Mouse (Mus musculus): Measurements from ENCODE around the gene Fcho2. TPM values are rescaled to one million over a fixed set of nuclear protein-coding genes. Genes with fewer than 3 reads are reported as not detected.
"Not testable (repeated sequence)": the region's sequence is repeated elsewhere in the genome, so short reads cannot be mapped to it uniquely, and the experiment has no call there.

Gene Fcho2
- polyA plus RNA-seq, 1 experiment from 2014 or later: 41.6 TPM

DNA sequence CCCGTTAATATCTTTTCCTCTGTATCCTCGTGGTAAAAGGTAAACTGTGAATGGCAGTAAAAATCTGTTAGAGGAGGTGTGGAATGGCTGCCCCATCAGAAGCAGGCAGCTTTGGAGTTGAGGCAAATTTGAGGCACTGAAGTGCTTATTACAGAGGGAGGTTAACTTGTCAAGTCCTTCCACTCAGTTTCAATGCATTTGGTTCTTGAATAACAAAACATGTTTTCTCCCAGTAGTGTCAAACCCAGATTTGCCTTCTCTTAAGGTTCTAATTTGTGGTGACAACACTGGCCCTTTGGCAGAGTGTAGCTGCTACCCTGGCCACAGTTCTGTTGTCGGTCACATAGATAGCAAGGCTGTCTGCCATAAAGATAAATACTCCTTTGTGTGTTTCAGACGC, 2.5 kb upstream of the Fcho2 start:
- WGBS: 47% methylated on average over 4 of the region's 4 CpGs
- Histone ChIP-seq H3K36me3 (no peaks in the 10 kb centered on the region), H3K9me3 (replicated peaks) (no peaks in the 10 kb centered on the region), H3K4me3 (replicated peaks) (no peak overlapping the region), H3K27ac (0 out of 2 replicates have a peak overlapping the region, but pooled peaks have one; percentile 16), H3K9ac (no peak overlapping the region), H3K27me3 (no peaks in the 10 kb centered on the region), H3K4me1 (peaks cover 40% of the 10 kb centered on the region), H3K4me2 (no peak overlapping the region)
- no peak for ATAC-seq (replicated peaks; ENCODE audit: low FRiP score)

DNA sequence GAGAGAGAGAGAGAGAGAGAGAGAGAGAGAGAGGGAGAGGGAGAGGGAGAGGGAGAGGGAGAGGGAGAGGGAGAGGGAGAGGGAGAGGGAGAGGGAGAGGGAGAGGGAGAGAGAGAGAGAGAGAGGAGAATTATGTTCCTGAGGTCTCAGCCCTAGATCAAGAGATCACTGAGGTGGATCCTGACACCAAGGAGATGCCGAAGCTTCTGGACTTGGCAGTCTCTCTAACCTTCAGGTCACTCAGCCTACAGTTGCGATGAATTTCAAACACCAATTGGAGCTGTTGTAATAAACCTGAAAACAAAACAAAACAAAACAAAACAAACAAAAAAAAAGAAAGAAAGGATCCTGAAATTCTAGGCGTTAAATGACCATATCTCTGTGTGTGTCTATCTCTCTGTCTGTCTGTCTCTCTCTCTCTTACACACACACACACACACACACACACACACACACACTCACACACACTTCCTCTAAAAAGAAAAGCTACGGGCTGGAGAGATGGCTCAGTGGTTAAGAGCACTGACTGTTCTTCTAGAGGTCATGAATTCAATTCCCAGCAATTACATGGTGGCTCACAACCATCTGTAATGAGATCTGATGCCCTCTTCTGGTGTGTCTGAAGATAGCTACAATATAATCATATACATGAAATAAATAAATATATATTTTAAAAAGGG, 1.9 kb upstream of the Fcho2 start:
- not testable (repeated sequence) for H3K4me3 ChIP-seq (replicated peaks); H3K27me3 ChIP-seq; H3K9ac ChIP-seq; H3K4me2 ChIP-seq; H3K36me3 ChIP-seq; H3K9me3 ChIP-seq (replicated peaks); ATAC-seq (replicated peaks; ENCODE audit: low FRiP score); H3K27ac ChIP-seq
- 49% methylated on average over 4 of the region's 4 CpGs for WGBS
- peaks cover 46% of the 10 kb centered on the region for H3K4me1 ChIP-seq

DNA sequence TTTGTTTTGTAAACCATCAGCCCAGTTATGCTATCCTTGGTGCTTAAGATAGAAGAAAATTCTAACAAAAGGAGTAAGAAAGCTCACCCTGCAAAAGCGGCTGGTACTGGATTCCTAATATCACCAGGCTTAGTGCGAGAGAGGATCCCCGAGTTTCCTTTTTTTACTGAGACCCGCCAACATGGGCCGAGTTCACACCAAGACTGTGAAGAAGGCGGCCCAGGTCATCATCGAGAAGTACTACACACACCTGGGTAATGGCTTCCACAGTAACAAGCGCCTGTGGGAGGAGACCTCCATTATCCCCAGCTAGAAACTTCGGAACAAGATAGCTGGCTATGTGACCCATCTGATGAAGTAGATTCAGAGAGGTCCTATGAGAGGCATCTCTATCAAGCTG, 1.3 kb upstream of the Fcho2 start:
- H3K36me3 ChIP-seq: no peaks in the 10 kb centered on the region
- ATAC-seq (replicated peaks; ENCODE audit: low FRiP score): no peak
- no peaks in the 10 kb centered on the region for H3K9me3 ChIP-seq (replicated peaks)
- no peaks in the 10 kb centered on the region for H3K27me3 ChIP-seq
- WGBS: 77% methylated on average over 9 of the region's 9 CpGs
- no peak overlapping the region for H3K4me2 ChIP-seq
- no peak overlapping the region for H3K4me3 ChIP-seq (replicated peaks)
- H3K27ac ChIP-seq: no peak overlapping the region
- no peak overlapping the region for H3K9ac ChIP-seq
- peaks cover 46% of the 10 kb centered on the region for H3K4me1 ChIP-seq

DNA sequence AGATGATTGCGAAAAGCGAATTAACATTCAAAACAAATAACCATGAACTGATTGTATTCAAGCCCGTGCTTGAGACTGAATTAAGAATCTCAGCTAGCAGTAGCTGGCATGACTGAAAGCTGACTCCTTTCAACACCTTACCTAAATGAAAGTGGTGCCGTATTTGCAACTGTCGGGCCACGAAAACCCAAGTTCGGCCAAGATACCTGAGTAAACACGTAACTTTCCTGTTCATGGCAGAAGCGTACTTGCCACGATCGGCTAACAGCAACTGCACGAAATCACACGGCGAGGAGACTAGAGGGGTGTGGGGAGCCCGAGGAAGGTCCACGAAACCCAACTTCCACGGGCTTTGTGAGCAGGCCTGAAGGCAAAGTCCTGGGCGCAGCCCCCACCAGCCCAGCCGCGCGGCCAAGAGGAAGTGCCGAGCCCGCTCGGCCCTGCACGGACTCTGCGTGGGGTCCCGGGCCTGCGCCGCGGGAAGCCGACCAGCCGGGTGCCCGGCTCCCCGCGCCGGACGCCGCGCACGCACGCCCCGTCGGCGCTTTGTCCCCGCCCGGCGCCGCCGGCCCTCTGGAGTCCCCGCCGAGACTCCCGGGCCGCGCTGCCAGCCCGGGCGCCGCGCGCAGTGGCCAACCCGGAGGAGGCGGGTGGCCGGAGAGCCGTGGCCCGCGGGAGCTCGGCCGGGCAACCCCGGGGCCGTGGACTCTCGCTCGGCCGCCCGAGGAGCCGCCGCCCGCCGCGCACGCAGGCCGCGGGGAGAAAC, 791 bp downstream of the Fcho2 start:
- Histone ChIP-seq H3K4me1 (peaks cover 43% of the 10 kb centered on the region), H3K9me3 (replicated peaks) (no peaks in the 10 kb centered on the region), H3K4me3 (replicated peaks) (peak overlapping the region; percentile 97), H3K4me2 (peak overlapping the region; percentile 61), H3K27ac (peak overlapping the region; percentile 99), H3K9ac (peak overlapping the region; percentile 99), H3K27me3 (no peaks in the 10 kb centered on the region), H3K36me3 (no peaks in the 10 kb centered on the region)
- under 1% methylated on average over 77 of the region's 81 CpGs for WGBS
- ATAC-seq (replicated peaks; ENCODE audit: low FRiP score): peak; percentile 44

GRCm38 (mm10) chr13:98813596-98814274, 1.5 kb downstream of the Fcho2 start:
- Histone ChIP-seq H3K4me2 (peak overlapping the region; percentile 61), H3K9ac (peak overlapping the region; percentile 99), H3K4me1 (peaks cover 35% of the 10 kb centered on the region), H3K36me3 (no peaks in the 10 kb centered on the region), H3K27ac (peak overlapping the region; percentile 99), H3K9me3 (replicated peaks) (no peaks in the 10 kb centered on the region), H3K27me3 (no peaks in the 10 kb centered on the region), H3K4me3 (replicated peaks) (peak overlapping the region; percentile 97)
- WGBS: 20% methylated on average over 12 of the region's 12 CpGs
- no peak for ATAC-seq (replicated peaks; ENCODE audit: low FRiP score)

GRCm38 (mm10) chr13:98813167-98813566, 2.1 kb downstream of the Fcho2 start:
- peaks cover 31% of the 10 kb centered on the region for H3K4me1 ChIP-seq
- no peak overlapping the region for H3K27ac ChIP-seq
- WGBS: 51% methylated on average over 2 of the region's 2 CpGs
- H3K9me3 ChIP-seq (replicated peaks): no peaks in the 10 kb centered on the region
- no peaks in the 10 kb centered on the region for H3K27me3 ChIP-seq
- no peak for ATAC-seq (replicated peaks; ENCODE audit: low FRiP score)
- H3K36me3 ChIP-seq: no peaks in the 10 kb centered on the region
- H3K4me3 ChIP-seq (replicated peaks): peak overlapping the region; percentile 97
- peak overlapping the region; percentile 61 for H3K4me2 ChIP-seq
- no peak overlapping the region for H3K9ac ChIP-seq

DNA sequence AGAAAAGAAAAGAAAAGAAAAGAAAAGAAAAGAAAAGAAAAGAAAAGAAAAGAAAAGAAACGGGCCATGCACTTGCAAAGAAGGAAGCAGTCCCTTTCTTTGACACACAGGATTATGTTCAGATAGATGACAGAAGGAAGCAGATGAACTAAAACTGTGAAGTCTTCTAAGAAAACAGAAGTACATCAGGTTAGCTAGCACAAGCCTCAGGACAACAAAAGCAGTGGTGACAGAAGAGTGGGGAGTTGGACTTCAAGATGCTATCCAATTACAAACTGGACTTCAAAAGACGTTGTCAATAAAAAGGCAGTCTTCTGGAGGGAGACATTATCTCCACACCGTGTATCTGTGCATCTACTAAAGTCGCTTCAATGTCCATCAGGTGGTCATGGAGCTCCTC, 3.0 kb downstream of the Fcho2 start:
- Histone ChIP-seq H3K36me3 (no peaks in the 10 kb centered on the region), H3K4me1 (peaks cover 25% of the 10 kb centered on the region), H3K9ac (no peak overlapping the region), H3K9me3 (replicated peaks) (no peaks in the 10 kb centered on the region), H3K4me3 (replicated peaks) (no peak overlapping the region), H3K27ac (no peak overlapping the region), H3K27me3 (no peaks in the 10 kb centered on the region), H3K4me2 (peak overlapping the region; percentile 33)
- WGBS: 49% methylated on average over 4 of the region's 4 CpGs
- ATAC-seq (replicated peaks; ENCODE audit: low FRiP score): no peak

DNA sequence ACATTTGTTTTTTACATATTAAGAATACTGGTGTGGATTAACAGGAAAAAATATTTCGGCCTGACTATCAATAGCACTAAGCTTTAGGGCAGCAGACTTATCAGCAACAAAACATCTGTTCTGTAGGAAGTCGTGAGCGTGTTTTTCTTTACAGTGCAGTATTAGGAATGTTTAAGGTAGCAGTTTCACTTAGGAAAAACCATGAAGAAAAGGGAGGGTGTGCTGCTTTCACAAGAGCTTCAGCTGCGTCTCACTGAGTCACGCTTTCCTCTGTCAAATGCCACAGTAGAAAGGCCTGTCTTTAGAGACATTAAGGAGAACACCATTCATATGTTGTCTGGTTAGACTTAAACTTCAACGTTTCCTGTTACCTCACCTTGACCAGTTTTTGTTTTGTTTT, 5.1 kb downstream of the Fcho2 start:
- H3K4me3 ChIP-seq (replicated peaks): no peak overlapping the region
- H3K9ac ChIP-seq: no peak overlapping the region
- no peaks in the 10 kb centered on the region for H3K27me3 ChIP-seq
- no peaks in the 10 kb centered on the region for H3K9me3 ChIP-seq (replicated peaks)
- ATAC-seq (replicated peaks; ENCODE audit: low FRiP score): no peak
- peak overlapping the region; percentile 54; the same call in 1 of the 2 replicates for H3K27ac ChIP-seq
- H3K4me1 ChIP-seq: peaks cover 16% of the 10 kb centered on the region
- peaks cover under 1% of the 10 kb centered on the region; the same call in 1 of the 2 replicates for H3K36me3 ChIP-seq
- no peak overlapping the region for H3K4me2 ChIP-seq
- WGBS: 51% methylated on average over 6 of the region's 6 CpGs

DNA sequence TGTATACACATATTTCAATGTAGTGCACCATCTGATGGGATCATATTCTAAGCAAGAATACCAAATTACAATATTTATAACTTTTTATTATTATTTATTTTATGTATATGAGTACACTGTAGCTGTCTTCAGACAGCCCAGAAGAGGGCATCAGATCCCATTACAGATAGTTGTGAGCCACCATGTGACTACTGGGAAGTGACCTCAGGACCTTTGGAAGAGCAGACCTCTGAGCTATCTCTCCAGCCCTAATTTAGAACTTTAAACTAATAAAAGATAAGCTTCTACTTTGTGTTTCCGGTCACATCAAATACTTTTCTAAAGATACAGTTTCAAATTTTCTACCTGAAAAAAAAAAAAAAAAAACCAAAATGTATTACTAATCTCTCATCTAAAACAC, 6.2 kb downstream of the Fcho2 start:
- no peak overlapping the region for H3K9ac ChIP-seq

DNA sequence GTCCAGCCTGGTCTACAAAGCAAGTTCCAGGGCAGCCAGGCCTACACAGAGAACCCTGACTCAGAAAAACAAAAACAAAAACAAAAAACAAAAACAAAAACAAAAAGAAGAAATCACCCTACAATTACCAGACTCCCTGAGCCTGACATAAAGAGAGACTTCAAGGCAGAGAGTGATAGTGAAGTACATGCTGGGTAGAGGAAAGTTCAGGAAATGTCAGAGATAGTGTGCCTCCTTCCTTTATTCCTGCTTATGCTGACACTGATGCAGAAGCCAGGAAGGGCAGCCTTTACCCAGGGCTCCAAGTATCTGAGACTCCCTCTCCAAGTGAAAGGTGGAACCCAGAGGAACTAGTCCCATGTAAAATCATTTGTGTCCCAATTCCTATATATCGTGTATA, 10.8 kb downstream of the Fcho2 start:
- Histone ChIP-seq H3K27me3 (no peaks in the 10 kb centered on the region), H3K9me3 (replicated peaks) (peaks cover 3% of the 10 kb centered on the region; the same call in 1 of the 2 replicates), H3K4me2 (no peak overlapping the region), H3K4me3 (replicated peaks) (no peak overlapping the region), H3K4me1 (no peaks in the 10 kb centered on the region), H3K27ac (no peak overlapping the region), H3K36me3 (peaks cover 52% of the 10 kb centered on the region), H3K9ac (no peak overlapping the region)
- 84% methylated on average over 1 of the region's 1 CpGs for WGBS
- no peak for ATAC-seq (replicated peaks; ENCODE audit: low FRiP score)

More for the DNA sequence above, 6.2 kb downstream of the Fcho2 start:
- no peak for ATAC-seq (replicated peaks; ENCODE audit: low FRiP score)
- Histone ChIP-seq H3K27ac (no peak overlapping the region), H3K4me3 (replicated peaks) (no peak overlapping the region), H3K27me3 (no peaks in the 10 kb centered on the region), H3K36me3 (peaks cover 10% of the 10 kb centered on the region), H3K4me1 (peaks cover 16% of the 10 kb centered on the region), H3K4me2 (no peak overlapping the region), H3K9me3 (replicated peaks) (no peaks in the 10 kb centered on the region)
- 78% methylated on average over 1 of the region's 1 CpGs for WGBS

GRCm38 (mm10) chr13:98803699-98804098, 11.6 kb downstream of the Fcho2 start:
- H3K27me3 ChIP-seq: no peaks in the 10 kb centered on the region
- H3K4me3 ChIP-seq (replicated peaks): no peak overlapping the region
- peaks cover 3% of the 10 kb centered on the region; the same call in 1 of the 2 replicates for H3K9me3 ChIP-seq (replicated peaks)
- ATAC-seq (replicated peaks; ENCODE audit: low FRiP score): no peak
- H3K36me3 ChIP-seq: peaks cover 60% of the 10 kb centered on the region
- no peak overlapping the region for H3K27ac ChIP-seq
- H3K9ac ChIP-seq: no peak overlapping the region
- no peak overlapping the region for H3K4me2 ChIP-seq
- H3K4me1 ChIP-seq: no peaks in the 10 kb centered on the region
- WGBS: 75% methylated on average over 4 of the region's 4 CpGs

- no peak overlapping the region for H3K9ac ChIP-seq
- peaks cover 3% of the 10 kb centered on the region; the same call in 1 of the 2 replicates for H3K9me3 ChIP-seq (replicated peaks)
- H3K27me3 ChIP-seq: no peaks in the 10 kb centered on the region
- 0 out of 2 replicates have a peak overlapping the region, but pooled peaks have one; percentile 9 for H3K27ac ChIP-seq
- peaks cover 63% of the 10 kb centered on the region for H3K36me3 ChIP-seq
- H3K4me1 ChIP-seq: no peaks in the 10 kb centered on the region
- H3K4me3 ChIP-seq (replicated peaks): no peak overlapping the region
- ATAC-seq (replicated peaks; ENCODE audit: low FRiP score): no peak
- 77% methylated on average over 3 of the region's 3 CpGs for WGBS
- no peak overlapping the region for H3K4me2 ChIP-seq
These were observed 12.3 kb downstream of the Fcho2 start for GRCm38 (mm10) chr13:98802957-98803356.

Measured in kidney, embryonic 15.5 days (tissue).